Mouse (Mus musculus): ENCODE data around the gene Gm20661. TPM values are rescaled to one million over a fixed set of nuclear protein-coding genes. Genes with fewer than 3 reads are reported as not detected.

Gm20661 gene
- polyA plus RNA-seq, 1 experiment: 0.20 TPM

GRCm38 (mm10) chr9:107983421-107983890 lies 598 bp downstream of the Gm20661 start:
- 0 out of 2 replicates have a peak overlapping the region, but pooled peaks have one; percentile 47 for H3K27ac ChIP-seq (ENCODE audit: insufficient read depth, low read length)
- DNase-seq: no peak
- H3K4me3 ChIP-seq (replicated peaks; ENCODE audit: insufficient read depth, low read depth, low read length): no peak overlapping the region
- TF ChIP-seq POLR2A (IDR thresholded peaks at IDR 0.05; ENCODE audit: borderline replicate concordance, insufficient read depth, low read length): no peak
- TF ChIP-seq CTCF (IDR thresholded peaks at IDR 0.05; ENCODE audit: borderline replicate concordance, insufficient read depth, low read depth, low read length): no peak
- H3K27me3 ChIP-seq (ENCODE audit: control insufficient read depth, insufficient read depth, low read length): no peaks in the 10 kb centered on the region
- H3K4me1 ChIP-seq (ENCODE audit: control insufficient read depth, insufficient read depth, low read length): peaks cover 6% of the 10 kb centered on the region; the same call in 1 of the 2 replicates
- WGBS: 65% methylated on average over 4 of the region's 4 CpGs

GRCm38 (mm10) chr9:107984052-107984753 lies 1.3 kb downstream of the Gm20661 start:
- no peak for DNase-seq
- Histone ChIP-seq H3K4me1 (ENCODE audit: control insufficient read depth, insufficient read depth, low read length) (peaks cover 6% of the 10 kb centered on the region; the same call in 1 of the 2 replicates), H3K27me3 (ENCODE audit: control insufficient read depth, insufficient read depth, low read length) (no peaks in the 10 kb centered on the region), H3K27ac (ENCODE audit: insufficient read depth, low read length) (0 out of 2 replicates have a peak overlapping the region, but pooled peaks have one; percentile 47), H3K4me3 (replicated peaks; ENCODE audit: insufficient read depth, low read depth, low read length) (no peak overlapping the region)
- TF ChIP-seq POLR2A (IDR thresholded peaks at IDR 0.05; ENCODE audit: borderline replicate concordance, insufficient read depth, low read length) (no peak), CTCF (IDR thresholded peaks at IDR 0.05; ENCODE audit: borderline replicate concordance, insufficient read depth, low read depth, low read length) (no peak)
- WGBS: 86% methylated on average over 19 of the region's 19 CpGs

- 91% methylated on average over 9 of the region's 9 CpGs for WGBS
- Histone ChIP-seq H3K4me1 (ENCODE audit: control insufficient read depth, insufficient read depth, low read length) (peaks cover 6% of the 10 kb centered on the region; the same call in 1 of the 2 replicates), H3K27ac (ENCODE audit: insufficient read depth, low read length) (no peak overlapping the region), H3K4me3 (replicated peaks; ENCODE audit: insufficient read depth, low read depth, low read length) (no peak overlapping the region), H3K27me3 (ENCODE audit: control insufficient read depth, insufficient read depth, low read length) (no peaks in the 10 kb centered on the region)
- no peak for DNase-seq
- no peak for TF ChIP-seq CTCF (IDR thresholded peaks at IDR 0.05; ENCODE audit: borderline replicate concordance, insufficient read depth, low read depth, low read length)
- TF ChIP-seq POLR2A (IDR thresholded peaks at IDR 0.05; ENCODE audit: borderline replicate concordance, insufficient read depth, low read length): no peak
These were observed 1.8 kb downstream of the Gm20661 start for GRCm38 (mm10) chr9:107984754-107985055.

- Histone ChIP-seq H3K27ac (ENCODE audit: insufficient read depth, low read length) (no peak within 1 kb of the TSS), H3K4me1 (ENCODE audit: control insufficient read depth, insufficient read depth, low read length) (peaks cover 6% of the 10 kb centered on the region; the same call in 1 of the 2 replicates), H3K27me3 (ENCODE audit: control insufficient read depth, insufficient read depth, low read length) (no peaks in the 10 kb centered on the region), H3K4me3 (replicated peaks; ENCODE audit: insufficient read depth, low read depth, low read length) (peak within 1 kb of the TSS; percentile 57)
- 3% methylated on average over 58 of the region's 58 CpGs for WGBS
- TF ChIP-seq CTCF (IDR thresholded peaks at IDR 0.05; ENCODE audit: borderline replicate concordance, insufficient read depth, low read depth, low read length): no peak
- TF ChIP-seq POLR2A (IDR thresholded peaks at IDR 0.05; ENCODE audit: borderline replicate concordance, insufficient read depth, low read length): no peak
- peak; percentile 71 to 72 for DNase-seq
These were observed 2.6 kb downstream of the Gm20661 start, which contains the start of gene Inka1 for GRCm38 (mm10) chr9:107985131-107986119. Gene Inka1, minus strand, starts transcription at chr9:107985879.

GRCm38 (mm10) chr9:107986376-107986775 lies 3.5 kb downstream of the Gm20661 start:
- 7% methylated on average over 18 of the region's 18 CpGs for WGBS
- TF ChIP-seq POLR2A (IDR thresholded peaks at IDR 0.05; ENCODE audit: borderline replicate concordance, insufficient read depth, low read length) (no peak), CTCF (IDR thresholded peaks at IDR 0.05; ENCODE audit: borderline replicate concordance, insufficient read depth, low read depth, low read length) (peak; percentile 94)
- no peak overlapping the region for H3K27ac ChIP-seq (ENCODE audit: insufficient read depth, low read length)
- no peak overlapping the region for H3K4me3 ChIP-seq (replicated peaks; ENCODE audit: insufficient read depth, low read depth, low read length)
- DNase-seq: peak; percentile 75 to 82
- H3K4me1 ChIP-seq (ENCODE audit: control insufficient read depth, insufficient read depth, low read length): peaks cover 6% of the 10 kb centered on the region; the same call in 1 of the 2 replicates
- no peaks in the 10 kb centered on the region for H3K27me3 ChIP-seq (ENCODE audit: control insufficient read depth, insufficient read depth, low read length)

- Histone ChIP-seq H3K4me3 (replicated peaks; ENCODE audit: insufficient read depth, low read depth, low read length) (no peak overlapping the region), H3K27me3 (ENCODE audit: control insufficient read depth, insufficient read depth, low read length) (no peaks in the 10 kb centered on the region), H3K27ac (ENCODE audit: insufficient read depth, low read length) (no peak overlapping the region), H3K4me1 (ENCODE audit: control insufficient read depth, insufficient read depth, low read length) (peaks cover 3% of the 10 kb centered on the region; the same call in 1 of the 2 replicates)
- TF ChIP-seq POLR2A (IDR thresholded peaks at IDR 0.05; ENCODE audit: borderline replicate concordance, insufficient read depth, low read length) (no peak), CTCF (IDR thresholded peaks at IDR 0.05; ENCODE audit: borderline replicate concordance, insufficient read depth, low read depth, low read length) (no peak)
- DNase-seq: no peak
- 78% methylated on average over 3 of the region's 3 CpGs for WGBS
These were observed 5.1 kb downstream of the Gm20661 start for GRCm38 (mm10) chr9:107987950-107988349.

GRCm38 (mm10) chr9:107992197-107992596 lies 9.3 kb downstream of the Gm20661 start, which contains the start of gene Cdhr4:
Gene Cdhr4, plus strand, starts transcription at chr9:107992497.
- Histone ChIP-seq H3K27ac (ENCODE audit: insufficient read depth, low read length) (no peak within 1 kb of the TSS), H3K27me3 (ENCODE audit: control insufficient read depth, insufficient read depth, low read length) (no peaks in the 10 kb centered on the region), H3K4me1 (ENCODE audit: control insufficient read depth, insufficient read depth, low read length) (no peaks in the 10 kb centered on the region), H3K4me3 (replicated peaks; ENCODE audit: insufficient read depth, low read depth, low read length) (no peak within 1 kb of the TSS)
- WGBS: 26% methylated on average over 2 of the region's 2 CpGs
- TF ChIP-seq POLR2A (IDR thresholded peaks at IDR 0.05; ENCODE audit: borderline replicate concordance, insufficient read depth, low read length) (no peak), CTCF (IDR thresholded peaks at IDR 0.05; ENCODE audit: borderline replicate concordance, insufficient read depth, low read depth, low read length) (no peak)
- no peak for DNase-seq

Measured in cerebellum, adult 2 months (tissue).